Mouse (Mus musculus) intestine, postnatal 0 days (tissue): Measurements from ENCODE around the gene Cdc14a. TPM values are rescaled to one million over a fixed set of nuclear protein-coding genes. Genes with fewer than 3 reads are reported as not detected.
A peak's percentile ranks its signal among the peaks of the same experiment; 100 is the strongest.

Source experiments
- ATAC-seq: fragments of 200-750 bp; cut with Nextera tagmentation; 2 replicates; pipeline ENCODE4 v1.8.0; 2017; ENCODE audit warnings: mild to moderate bottlenecking, moderate TSS enrichment, moderate library complexity
- H3K27ac ChIP-seq: fragments of 300-500 bp; sonication (generic); 2 replicates; pipeline ENCODE4 v1.5.1; 2014; ENCODE audit warnings: mild to moderate bottlenecking, low read depth, low read length, moderate library complexity
- H3K27me3 ChIP-seq: fragments of 300-500 bp; sonication (generic); replicated peaks from 2 replicates; pipeline ENCODE4 v1.6.1; 2014; ENCODE audit warnings: low read length, mixed read lengths; ENCODE audit not compliant: control insufficient read depth, insufficient read depth
- H3K36me3 ChIP-seq: fragments of 300-500 bp; sonication (generic); 2 replicates; pipeline ENCODE4 v1.6.1; 2014; ENCODE audit warnings: mild to moderate bottlenecking, moderate library complexity; ENCODE audit not compliant: control insufficient read depth, insufficient read depth
- H3K4me1 ChIP-seq: fragments of 300-500 bp; sonication (generic); replicated peaks from 2 replicates; pipeline ENCODE4 v1.6.1; 2014; ENCODE audit warnings: antibody characterized with exemption, low read length, mixed read lengths; ENCODE audit not compliant: control insufficient read depth, insufficient read depth
- H3K4me2 ChIP-seq: fragments of 300-500 bp; sonication (generic); replicated peaks from 2 replicates; pipeline ENCODE4 v1.6.1; 2014; ENCODE audit warnings: low read depth, mild to moderate bottlenecking, moderate library complexity
- H3K4me3 ChIP-seq: fragments of 300-500 bp; sonication (generic); 2 replicates; pipeline ENCODE4 v1.5.1; 2014; ENCODE audit warnings: low read depth, low read length
- H3K9ac ChIP-seq: fragments of 300-500 bp; sonication (generic); 2 replicates; pipeline ENCODE4 v1.6.1; 2014; ENCODE audit warnings: mild to moderate bottlenecking, low read depth, low read length
- H3K9me3 ChIP-seq: fragments of 300-500 bp; sonication (generic); 2 replicates; pipeline ENCODE4 v1.6.1; 2016; ENCODE audit warnings: mixed run types; ENCODE audit not compliant: control insufficient read depth
- CTCF ChIP-seq: sonication (generic); IDR thresholded peaks from 2 replicates; pipeline ENCODE4 v1.5.1; 2016; ENCODE audit warnings: low read depth, mild to moderate bottlenecking, control low read depth, antibody characterized with exemption, moderate library complexity
- WGBS: fragments of 180-500 bp; shearing (Covaris S2); extraction: QIAGEN DNeasy Blood & Tissue Kit; methylation state at CpG from one replicate; pipeline ENCODE4 v1.1.7; 2014; 5-methylcytosine and 5-hydroxymethylcytosine counted together
- polyA plus RNA-seq: library from polyadenylated mRNA; unstranded; fragments of >200 nt; fragmentation: Nextera tagmentation; extraction: Ambion mirVana; gene quantifications from 2 replicates; pipeline ENCODE4 v1.2.1, GENCODE M21; 2015

The Cdc14a gene
- polyA plus RNA-seq, 1 experiment from 2014 or later, result 6.6 TPM

DNA sequence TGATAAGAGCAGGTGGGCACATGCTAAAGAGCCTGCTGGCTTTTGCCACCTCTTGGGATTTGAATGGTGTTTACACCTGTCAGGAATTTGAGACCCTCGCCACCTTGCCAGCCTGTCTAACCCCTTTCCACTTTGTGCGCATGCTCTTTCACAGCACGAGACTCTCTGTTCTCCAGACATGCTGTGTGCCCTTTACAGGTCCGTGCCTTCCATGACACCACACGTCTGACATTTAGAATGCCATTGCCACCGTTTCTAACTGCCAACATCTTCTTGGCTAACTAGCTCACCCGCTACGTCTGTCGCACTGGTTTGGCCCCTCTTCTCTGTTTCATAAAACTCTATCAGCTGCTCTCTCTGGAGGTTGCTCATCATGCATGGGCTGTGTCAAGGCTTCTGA, 20.5 kb upstream of the Cdc14a start:
- H3K27me3 ChIP-seq, result no peaks in the 10 kb centered on the region
- no peaks in the 10 kb centered on the region for H3K4me1 ChIP-seq
- no peak overlapping the region for H3K9ac ChIP-seq
- H3K4me3 ChIP-seq, result no peak overlapping the region
- 85% methylated on average over 9 of the region's 9 CpGs for WGBS
- no peaks in the 10 kb centered on the region for H3K9me3 ChIP-seq
- ATAC-seq, result no peak
- H3K27ac ChIP-seq, result no peak overlapping the region
- no peak overlapping the region for H3K4me2 ChIP-seq
- TF ChIP-seq CTCF, result no peak
- no peaks in the 10 kb centered on the region for H3K36me3 ChIP-seq

DNA sequence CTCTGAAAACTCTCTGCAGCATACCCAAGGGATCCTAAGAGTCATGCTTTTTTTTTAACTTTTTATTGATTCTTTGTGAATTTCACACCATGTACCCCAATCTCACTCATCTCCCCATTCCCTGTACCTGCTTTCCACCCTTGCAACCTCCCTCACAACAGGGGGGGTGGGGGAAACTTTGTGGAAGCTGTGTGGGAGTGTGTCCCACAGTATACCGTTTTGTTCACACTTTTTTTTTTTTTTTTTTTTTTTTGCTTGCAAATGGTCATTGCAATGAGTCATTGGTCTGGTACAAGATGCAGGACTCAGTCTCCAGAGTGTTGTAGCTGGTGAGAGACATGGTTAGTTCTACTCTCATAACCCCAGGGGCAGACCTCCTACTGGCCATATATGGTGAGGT, 19.0 kb upstream of the Cdc14a start:
- WGBS, result 88% methylated on average over 1 of the region's 1 CpGs

DNA sequence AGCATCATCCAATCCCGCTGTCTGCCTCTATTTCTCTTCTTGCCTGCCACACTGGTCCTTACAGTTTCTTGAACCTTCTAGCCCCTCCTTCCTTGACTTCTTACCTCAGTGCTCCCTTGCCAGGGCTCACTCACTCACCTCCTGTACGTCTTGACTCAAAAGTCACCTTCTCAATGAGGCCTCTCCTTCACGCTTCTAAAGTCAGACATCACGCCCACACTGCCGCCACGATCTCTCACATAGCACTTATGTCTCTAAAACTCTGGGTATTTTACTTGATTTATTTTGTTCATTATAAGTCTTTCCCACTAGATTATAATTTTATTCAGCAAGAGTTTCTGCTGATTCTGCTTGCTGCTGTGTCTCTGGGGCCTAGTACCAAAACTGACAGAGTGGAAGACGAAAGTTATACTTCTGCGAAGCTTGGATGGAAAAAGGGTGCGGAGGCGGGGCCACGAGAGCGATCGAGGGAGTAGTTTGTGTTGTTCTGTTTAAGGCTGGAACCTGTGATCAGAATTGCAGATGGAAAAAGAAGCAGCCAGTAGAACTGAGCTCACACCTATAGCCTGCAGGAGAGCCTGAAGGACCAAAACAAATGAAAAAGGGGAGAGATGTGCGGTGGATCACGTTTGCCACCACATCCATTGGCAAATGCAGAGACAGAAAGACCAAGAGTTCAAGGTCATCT, 17.8 kb upstream of the Cdc14a start:
- Histone ChIP-seq H3K4me3 (no peak overlapping the region), H3K27ac (no peak overlapping the region), H3K4me1 (no peaks in the 10 kb centered on the region), H3K27me3 (no peaks in the 10 kb centered on the region), H3K9me3 (no peaks in the 10 kb centered on the region), H3K36me3 (no peaks in the 10 kb centered on the region), H3K9ac (no peak overlapping the region), H3K4me2 (no peak overlapping the region)
- TF ChIP-seq CTCF, result no peak
- no peak for ATAC-seq
- 90% methylated on average over 15 of the region's 15 CpGs for WGBS

More for the DNA sequence above, 19.0 kb upstream of the Cdc14a start:
- Histone ChIP-seq H3K4me1 (no peaks in the 10 kb centered on the region), H3K9ac (no peak overlapping the region), H3K9me3 (no peaks in the 10 kb centered on the region), H3K4me2 (no peak overlapping the region), H3K4me3 (no peak overlapping the region), H3K27me3 (no peaks in the 10 kb centered on the region), H3K27ac (no peak overlapping the region), H3K36me3 (no peaks in the 10 kb centered on the region)
- no peak for TF ChIP-seq CTCF
- no peak for ATAC-seq

DNA sequence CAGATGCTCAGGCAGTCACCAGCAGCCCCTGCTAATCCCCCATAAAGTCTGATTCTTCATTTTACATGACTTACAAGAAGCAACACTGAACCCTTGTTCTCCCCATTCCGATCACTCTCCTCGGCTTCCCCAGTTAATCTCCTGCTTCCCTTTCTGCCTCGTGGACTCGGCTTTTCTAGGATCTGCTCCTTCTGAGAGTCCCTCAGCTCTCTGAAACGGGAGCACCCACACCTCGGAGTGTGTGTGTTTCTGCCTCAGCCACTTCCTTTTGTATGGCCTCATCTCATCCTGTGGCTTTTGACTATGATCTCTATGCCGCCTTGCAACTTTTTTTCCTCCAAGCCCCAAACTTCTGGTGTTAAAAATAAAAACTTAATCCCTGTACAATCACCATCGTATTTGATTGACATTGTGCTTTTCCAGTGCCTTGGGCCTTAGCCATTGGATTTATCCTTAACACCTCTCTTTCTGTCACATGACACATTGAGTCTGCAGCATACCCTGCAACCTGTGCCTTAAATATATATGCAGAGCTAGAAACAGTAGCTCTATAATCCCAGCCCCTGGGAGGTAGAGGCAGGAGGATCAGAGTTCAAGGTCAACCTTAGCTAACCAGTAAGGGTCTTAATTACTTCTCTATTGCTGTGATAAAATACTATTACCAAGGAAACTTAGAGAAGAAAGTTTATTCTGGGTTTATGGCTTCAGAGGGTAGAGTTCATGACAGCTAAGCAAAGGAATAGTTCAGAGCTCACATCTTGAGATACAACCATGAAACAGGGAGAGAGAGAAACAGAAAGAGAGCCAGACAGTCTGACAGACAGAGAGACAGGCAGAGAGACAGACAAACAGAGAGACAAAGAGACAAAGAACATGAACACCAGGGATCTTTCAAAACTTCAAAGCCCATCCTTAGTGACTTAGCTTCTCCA, 16.5 kb upstream of the Cdc14a start:
- WGBS, result 58% methylated on average over 8 of the region's 8 CpGs
- TF ChIP-seq CTCF, result no peak

DNA sequence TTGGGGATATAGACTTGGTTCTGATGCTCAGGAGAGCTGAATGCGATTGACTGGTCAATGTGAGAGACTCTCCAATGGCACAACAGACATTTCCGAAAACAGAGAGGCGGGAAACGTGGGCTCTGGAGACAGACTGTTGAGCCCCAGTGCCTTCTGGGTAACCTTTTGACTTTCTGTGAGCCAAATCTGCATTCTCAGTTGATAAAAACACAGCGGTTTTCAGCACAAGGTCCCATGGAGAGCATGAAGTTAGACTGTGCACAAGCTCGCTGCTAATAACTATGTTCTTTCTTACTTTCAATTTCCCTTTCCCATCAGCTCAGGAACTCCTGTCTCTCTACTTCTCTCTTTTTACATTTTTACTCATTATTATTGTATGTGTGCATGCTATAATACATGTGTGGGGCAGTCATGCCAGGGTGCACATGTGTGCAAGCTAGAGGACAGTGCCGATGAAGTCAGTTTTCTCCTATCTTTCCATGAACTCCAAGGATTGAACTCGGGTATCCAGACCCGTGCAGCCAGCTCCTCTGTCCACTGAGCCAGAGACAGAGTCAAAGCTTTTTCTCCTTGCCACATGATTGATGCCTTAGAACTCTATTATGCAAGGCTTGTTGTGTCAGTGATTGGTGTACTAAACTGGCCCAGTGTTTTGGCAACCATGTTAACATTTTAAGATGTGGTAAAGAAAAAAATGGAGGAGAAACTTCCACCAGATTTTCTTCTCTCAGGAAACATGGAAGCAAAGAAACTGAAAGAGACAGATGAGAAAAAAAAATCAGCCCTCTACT, 13.2 kb upstream of the Cdc14a start:
- Histone ChIP-seq H3K4me2 (peak overlapping the region; percentile 21; the same call in 1 of the 2 replicates), H3K36me3 (no peaks in the 10 kb centered on the region), H3K27ac (no peak overlapping the region), H3K9ac (no peak overlapping the region), H3K27me3 (no peaks in the 10 kb centered on the region), H3K4me1 (no peaks in the 10 kb centered on the region), H3K9me3 (no peaks in the 10 kb centered on the region), H3K4me3 (no peak overlapping the region)
- no peak for ATAC-seq
- no peak for TF ChIP-seq CTCF
- 80% methylated on average over 9 of the region's 9 CpGs for WGBS

More for the DNA sequence above, 16.5 kb upstream of the Cdc14a start:
- Histone ChIP-seq H3K4me2 (no peak overlapping the region), H3K9ac (no peak overlapping the region), H3K36me3 (no peaks in the 10 kb centered on the region), H3K27ac (no peak overlapping the region), H3K4me3 (no peak overlapping the region), H3K27me3 (no peaks in the 10 kb centered on the region), H3K4me1 (no peaks in the 10 kb centered on the region), H3K9me3 (no peaks in the 10 kb centered on the region)
- peak; percentile 36; the same call in 1 of the 2 replicates for ATAC-seq

DNA sequence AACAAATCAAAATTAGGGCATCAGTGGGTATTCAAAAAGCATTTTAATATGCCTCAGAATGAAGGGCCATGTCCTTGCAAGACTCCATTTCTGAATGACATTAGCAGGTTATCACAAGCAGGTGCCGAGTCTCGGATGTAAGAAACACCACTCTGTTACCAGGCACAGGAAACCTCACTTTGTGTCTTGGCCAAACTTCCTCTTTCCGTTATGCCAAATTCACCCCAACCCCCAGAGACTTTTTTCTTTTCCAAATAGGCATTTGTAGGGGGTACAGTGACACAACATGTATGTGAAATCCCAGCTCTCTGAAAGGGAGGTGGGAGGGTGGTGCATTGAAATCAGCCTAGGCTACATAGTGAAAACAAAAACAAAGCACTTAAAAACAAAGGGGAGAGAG, 12.3 kb upstream of the Cdc14a start:
- 76% methylated on average over 3 of the region's 3 CpGs for WGBS
- H3K4me1 ChIP-seq, result no peaks in the 10 kb centered on the region
- no peak for ATAC-seq
- no peaks in the 10 kb centered on the region for H3K9me3 ChIP-seq
- no peaks in the 10 kb centered on the region for H3K27me3 ChIP-seq
- no peak for TF ChIP-seq CTCF
- no peak overlapping the region for H3K4me2 ChIP-seq
- no peaks in the 10 kb centered on the region for H3K36me3 ChIP-seq
- H3K9ac ChIP-seq, result no peak overlapping the region
- H3K27ac ChIP-seq, result no peak overlapping the region
- no peak overlapping the region for H3K4me3 ChIP-seq
